Mouse (Mus musculus): ENCODE data around the gene Bco2.

Bco2 gene

DNA sequence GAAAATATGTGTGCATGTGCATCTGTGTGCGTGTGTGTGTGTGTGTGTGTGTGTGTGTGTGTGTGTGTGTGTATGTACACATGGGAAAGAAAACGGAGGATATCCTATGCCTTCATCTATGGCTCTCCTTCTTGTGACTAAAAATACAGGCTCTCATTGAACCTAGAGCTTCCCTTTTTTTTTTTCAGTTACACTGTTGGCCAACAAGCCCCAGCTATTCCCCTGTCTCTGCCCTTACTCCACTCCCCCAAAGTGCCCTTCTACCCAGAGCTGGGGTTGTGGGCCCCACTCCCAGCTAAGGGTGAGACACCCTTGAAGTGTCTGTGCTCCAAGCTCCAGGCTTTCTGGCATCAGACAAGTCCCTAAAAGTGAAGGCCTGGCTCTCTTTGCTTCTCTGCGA, 52.0 kb downstream of the Bco2 start:
- no peak for DNase-seq

DNA sequence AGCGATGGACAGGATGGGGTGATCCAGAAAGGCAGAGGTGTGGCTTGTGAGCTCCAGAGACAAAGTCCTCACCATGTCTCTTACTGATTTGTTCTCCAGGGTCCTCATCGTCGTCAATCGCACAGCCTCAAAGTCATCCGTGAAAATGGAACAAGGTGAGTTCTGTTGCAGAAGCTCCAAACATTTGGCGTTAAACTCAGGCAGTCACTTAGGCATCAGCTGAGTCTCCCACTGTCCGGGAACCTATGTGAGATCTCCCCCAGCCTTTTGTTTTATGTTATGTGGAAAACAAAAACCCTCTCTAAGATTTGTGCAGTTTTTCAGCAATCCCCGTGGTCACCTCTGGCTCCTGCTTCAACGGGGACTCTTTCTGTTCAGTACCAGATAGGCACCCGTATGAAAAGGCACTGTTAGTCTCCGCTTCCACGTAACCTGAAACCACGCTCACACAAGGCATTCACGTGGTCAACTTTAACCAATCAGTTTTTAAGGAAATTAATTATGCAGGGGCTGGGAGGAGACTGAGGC, 53.9 kb downstream of the Bco2 start:
- peak in 1 of 2 experiments; percentile 5 for DNase-seq

DNA sequence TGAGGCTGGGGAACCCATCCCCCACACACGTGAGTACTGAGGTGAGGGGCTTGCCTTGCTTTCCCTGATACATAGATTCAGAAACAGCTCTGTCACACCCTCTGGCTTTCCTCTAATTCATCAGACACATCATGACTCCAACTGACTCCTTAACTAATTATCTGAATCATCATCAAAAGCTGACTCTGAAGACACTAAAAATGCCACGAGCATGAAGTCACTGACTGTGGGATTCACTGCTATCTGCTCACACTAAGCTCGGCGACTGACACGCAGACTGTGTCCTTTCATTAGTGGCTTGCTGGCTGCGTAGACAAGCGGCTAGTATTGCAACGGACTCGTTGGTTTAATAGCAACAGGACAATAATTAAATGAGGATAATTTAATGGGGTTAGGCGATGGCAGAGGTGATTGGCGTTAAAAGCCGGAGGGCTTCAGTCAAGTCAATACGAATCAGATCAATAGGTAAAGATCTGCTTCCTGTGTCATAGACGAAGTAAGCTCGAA, 54.5 kb downstream of the Bco2 start:
- no peak for DNase-seq

DNA sequence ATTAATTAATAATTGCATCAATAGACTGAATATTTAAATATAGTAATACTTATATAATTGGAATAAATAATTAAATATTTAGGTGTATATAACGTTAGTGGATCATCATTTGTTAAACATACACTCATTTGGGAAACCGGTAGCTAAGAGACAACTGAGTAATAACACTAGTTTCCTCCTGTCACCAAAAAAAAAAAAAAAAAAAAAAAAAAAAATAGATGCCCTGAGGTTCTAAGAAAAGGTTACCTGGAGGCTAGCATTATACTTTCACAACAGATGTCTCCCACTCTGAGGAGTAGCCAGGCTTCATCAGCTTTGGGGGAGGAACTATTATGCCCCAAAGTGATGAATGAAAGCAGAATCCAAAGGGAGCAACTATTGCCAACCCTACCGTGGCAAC, 55.2 kb downstream of the Bco2 start:
- DNase-seq, result no peak

DNA sequence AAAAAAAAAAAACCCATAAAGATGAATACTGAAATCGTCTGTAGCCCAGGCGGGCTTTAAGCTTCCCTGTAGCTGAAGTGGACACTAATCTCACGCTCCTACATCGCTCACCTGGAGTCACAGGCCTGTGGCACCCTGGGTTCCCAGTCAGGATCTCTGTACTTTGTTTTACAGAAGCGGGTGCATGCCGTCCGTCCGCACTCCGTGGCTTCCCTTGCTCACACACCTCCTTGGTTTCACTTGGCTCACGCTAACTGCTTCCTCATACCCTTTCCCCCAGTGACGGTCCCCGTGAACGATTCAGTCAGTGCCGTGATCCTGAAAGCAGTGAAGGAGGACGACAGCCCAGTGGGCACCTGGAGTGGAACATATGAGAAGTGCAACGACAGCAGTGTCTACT, 56.2 kb downstream of the Bco2 start:
- DNase-seq, result no peak

DNA sequence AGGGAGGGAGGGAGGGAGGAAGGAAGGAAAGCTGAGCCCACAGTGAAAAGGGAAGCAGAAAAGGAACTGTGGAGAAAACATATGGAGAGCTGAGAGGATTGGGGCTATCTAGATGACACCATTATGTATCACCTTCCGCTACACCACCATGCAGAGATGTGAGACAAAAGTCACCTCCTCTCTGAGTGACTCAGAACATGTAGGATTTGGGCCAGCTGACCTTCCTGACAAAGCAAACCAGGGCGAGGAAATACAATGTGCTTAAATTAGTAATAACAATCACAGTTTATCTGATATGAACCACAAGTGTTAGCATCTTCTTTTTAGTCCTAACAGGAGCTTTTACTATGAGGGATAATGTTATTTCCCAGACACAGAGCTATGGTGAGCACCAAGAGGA, 57.4 kb downstream of the Bco2 start:
- no peak for DNase-seq

DNA sequence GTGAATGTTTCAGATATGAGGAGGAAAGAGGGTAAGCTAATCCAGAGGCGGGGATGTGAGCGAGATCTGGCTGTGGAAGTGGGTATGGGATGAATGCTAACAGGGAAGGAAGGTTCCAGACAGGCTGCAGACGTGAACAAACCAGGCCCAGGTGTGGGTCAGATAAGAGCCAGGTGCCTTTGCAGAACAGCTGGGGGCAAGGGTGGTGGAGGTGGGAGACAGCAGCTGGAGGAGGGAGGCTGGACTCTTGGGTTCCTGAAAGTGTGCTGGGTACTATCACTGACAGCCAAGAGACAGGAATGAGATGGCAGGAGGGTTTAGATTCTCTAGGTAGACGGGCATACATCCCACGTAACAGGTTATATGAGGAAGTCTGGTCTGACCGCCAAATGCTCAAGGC, 57.9 kb downstream of the Bco2 start:
- no peak for DNase-seq

DNA sequence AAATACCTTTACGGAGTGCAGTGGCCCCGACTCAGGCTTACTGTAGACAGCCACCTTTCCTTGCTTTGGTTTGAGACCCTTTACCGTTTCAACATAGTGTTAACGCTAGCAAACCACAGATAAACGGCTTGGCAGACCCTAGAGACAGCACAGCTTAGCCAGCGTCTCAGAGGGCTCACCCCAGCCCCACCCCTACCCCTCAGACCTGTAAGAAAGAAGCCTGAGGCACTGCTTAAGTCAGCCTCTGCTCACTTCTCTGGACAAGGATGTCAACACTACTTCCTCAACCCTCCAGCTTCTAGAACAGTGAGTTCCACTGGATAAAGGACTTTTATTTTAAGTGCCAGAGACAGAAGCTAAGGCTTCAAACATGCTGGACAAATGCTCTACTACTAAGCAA, 58.4 kb downstream of the Bco2 start:
- no peak for DNase-seq

DNA sequence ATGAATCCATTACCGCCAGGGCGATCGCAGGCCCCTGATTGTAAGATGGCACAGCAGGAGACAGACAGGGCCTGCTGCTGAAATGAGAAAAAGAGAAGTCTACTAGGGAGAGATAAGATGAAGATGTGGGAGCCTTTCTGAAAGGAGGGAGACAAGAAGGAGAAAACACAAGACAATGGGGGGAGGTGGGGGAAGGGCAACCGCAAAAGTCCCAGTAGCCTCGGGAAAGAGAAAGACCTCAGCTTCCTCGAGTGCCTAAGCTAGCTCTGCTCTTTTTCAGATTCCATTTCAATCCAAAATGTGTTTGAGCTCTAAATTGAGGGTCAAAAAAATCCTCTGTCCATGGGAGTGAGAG, 58.9 kb downstream of the Bco2 start:
- no peak for DNase-seq

DNA sequence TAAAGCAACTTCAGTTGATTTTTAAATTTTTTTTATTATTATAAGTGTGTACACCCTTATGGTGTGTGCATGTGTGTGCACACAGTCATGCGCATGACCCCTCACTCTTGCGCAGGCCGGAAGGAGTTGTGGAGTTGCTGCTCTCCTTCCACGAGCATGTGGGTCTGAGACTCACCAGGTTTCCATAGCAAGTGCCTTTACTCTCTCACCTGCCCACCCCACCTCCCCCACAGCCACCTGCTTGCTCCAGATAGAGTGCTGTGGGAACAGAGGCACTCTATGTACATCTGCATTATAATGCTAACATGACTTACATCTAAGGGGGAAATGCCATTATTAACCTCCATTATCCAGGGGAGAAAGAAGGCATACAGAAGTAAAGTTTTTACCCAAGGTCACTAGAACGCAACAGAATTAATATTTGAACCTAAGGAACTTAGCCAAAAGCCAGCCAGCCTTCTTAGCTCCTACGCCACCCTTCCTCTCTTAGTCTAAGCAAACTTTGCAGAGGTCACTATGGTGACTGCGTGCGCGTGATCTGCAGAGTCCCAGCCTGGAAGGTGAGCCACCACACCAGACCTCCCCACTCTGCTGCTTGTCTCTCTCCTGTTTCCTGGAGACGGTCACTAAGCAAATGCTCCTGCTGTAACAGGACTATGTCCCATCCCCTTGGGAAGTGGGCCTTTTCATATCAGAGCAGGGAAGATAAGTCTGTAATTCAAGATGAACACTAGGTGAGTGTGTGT, 59.4 kb downstream of the Bco2 start:
- DNase-seq, result no peak

DNA sequence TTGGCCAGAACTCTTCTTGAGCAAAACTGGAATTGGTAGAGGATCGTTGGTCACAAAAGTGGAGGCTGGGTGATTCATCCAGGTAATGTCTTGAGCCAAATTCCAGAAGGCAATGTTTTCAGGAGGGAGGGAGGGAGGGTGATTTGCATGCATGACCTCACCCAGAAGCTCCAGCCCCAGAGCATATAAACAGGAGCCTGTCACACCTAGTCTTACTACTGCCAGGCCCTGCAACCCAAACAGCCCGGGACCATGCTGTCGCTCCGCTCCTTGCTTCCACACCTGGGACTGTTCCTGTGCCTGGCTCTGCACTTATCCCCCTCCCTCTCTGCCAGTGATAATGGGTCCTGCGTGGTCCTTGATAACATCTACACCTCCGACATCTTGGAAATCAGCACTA, 60.7 kb downstream of the Bco2 start, which contains the start of gene Plet1:
Gene Plet1 (plus strand): TSS at position 215 of the 400 bp plus-strand sequence.
- DNase-seq, result no peak

DNA sequence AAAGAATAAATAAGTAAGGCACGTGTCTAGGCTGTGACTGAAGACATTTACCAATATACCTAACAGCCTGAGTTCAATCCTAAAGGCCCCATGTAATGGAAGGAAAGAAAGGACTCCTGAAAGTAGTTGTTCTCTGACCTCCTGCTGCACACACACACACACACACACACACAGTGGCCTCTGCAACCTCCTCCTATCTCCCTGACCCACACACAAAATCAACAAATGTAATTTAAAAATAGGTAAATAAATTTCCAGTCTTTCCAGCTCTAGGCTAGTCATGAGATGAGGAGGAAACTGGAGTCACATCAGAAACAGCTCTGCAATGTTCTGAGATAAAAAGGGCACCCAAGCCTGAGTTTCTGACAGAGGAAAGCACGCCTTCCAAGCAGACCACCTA, 61.2 kb downstream of the Bco2 start:
- no peak for DNase-seq

DNA sequence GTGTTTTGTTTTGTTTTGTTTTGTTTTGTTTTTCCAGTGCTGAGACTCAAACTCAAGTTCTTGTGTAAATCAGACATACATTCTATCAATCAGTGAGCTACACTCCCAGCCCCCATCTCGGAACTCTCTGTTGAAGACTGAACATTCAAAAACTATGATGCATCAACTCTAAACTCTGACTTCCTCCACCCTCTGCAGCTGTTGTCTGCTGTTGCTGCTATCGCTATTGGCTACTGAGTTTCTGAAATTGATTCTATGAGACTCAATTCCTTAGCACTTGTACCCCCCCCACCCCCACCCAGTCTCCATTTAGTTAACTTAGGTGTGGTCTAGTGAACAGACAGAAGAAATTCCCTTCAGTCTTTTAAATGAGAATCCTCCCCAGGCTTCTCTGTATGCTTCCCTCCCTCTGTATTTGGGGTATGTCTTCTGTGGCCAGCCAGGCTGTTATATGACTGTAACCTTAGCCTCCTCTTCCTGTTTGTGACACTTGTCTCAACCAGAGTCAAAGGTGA, 63.4 kb downstream of the Bco2 start:
- DNase-seq, result no peak

DNA sequence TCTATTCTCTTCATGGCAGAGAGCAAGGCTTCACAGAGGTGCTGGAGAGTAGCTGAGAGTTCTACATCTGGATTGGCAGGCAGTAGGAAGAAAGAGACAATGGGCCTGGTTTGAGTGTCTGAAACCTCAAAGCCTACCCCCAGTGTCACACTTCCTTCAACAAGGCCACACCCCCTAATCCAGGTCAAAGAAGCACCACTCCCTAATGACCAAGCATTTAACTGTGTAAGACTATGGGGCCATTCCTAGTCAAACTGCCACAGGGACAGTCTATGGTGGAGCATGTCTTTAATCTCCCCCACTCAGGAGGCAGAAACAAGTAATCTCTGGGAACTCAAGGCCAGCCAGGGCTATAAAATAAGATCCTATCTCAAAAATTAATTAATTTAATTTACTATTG, 64.1 kb downstream of the Bco2 start:
- no peak for DNase-seq

DNA sequence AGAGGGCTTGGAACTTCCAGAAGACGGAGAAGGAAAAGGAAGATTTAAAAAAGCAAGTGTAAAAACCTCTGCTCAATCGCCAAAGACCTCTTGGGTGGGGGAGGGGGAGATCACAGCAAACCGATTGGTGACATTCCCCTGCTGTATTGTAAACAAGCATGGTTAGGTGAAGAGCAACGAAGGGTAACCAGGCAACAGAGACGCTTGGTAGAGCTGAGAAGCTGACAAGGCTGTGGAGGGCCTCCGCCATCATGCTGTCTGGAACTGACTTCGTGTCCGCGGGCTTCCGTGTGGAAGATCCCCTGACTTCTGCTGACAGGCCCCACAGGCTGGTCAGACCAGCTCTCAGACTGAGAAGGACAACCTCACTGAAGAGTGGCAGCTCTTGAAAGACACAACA, 69.5 kb downstream of the Bco2 start:
- DNase-seq, result no peak

Measured in cerebellum, adult 18-20 months (tissue).